In genomic region chr17:6037507-6037906, GRCm38 (mm10) we compare ENCODE assay signal across 16 mouse cellular contexts.
"Had no signal": no experiment of that assay in that cellular context is flagged by ENCODE, and none has a peak within 500 bp of the region (broad histone marks: within the 10 kb centered on the region; RNA-seq: fewer than 3 reads in every experiment).

No protein-coding gene starts in this region.

- H3K27ac ChIP-seq: layer of hippocampus, adult 2 months; limb, embryonic 10.5 days; liver, embryonic 15.5 days; midbrain, embryonic 10.5 days; neural tube, embryonic 15.5 days had no signal

- H3K4me1 ChIP-seq: limb, embryonic 10.5 days; liver, embryonic 15.5 days; neural tube, embryonic 15.5 days had no signal

- H3K36me3 ChIP-seq: limb, embryonic 10.5 days; liver, embryonic 15.5 days had no signal

- H3K27me3 ChIP-seq: liver, embryonic 15.5 days; neural tube, embryonic 15.5 days had no signal

- H3K4me3 ChIP-seq: layer of hippocampus, adult 2 months; limb, embryonic 10.5 days; liver, embryonic 15.5 days; midbrain, embryonic 10.5 days; myocyte; neural tube, embryonic 15.5 days had no signal

- H3K9me3 ChIP-seq: limb, embryonic 10.5 days; liver, embryonic 15.5 days; midbrain, embryonic 10.5 days; neural tube, embryonic 15.5 days had no signal

- H3K9ac ChIP-seq: liver, embryonic 15.5 days; lung, embryonic 14.5 days; neural tube, embryonic 15.5 days had no signal

- DNase-seq: kidney, adult 8-10 months; kidney, postnatal 4 days; lung, embryonic 14.5 days; lung, postnatal 36 days; midbrain, embryonic 14.5 days; right cerebral cortex, adult 18-20 months; right cerebral cortex, postnatal 25 days; thymus, adult 18-20 months; thymus, postnatal 14 days had no signal

- H3K4me2 ChIP-seq: liver, embryonic 11.5 days; liver, embryonic 15.5 days; lung, embryonic 14.5 days; neural tube, embryonic 15.5 days had no signal
